Mouse (Mus musculus): ENCODE data around the gene Rapgef4.

- TF ChIP-seq CTCF (IDR thresholded peaks at IDR 0.05; ENCODE audit: borderline replicate concordance, insufficient read depth, low read depth, low read length) (no peak), POLR2A (IDR thresholded peaks at IDR 0.05; ENCODE audit: borderline replicate concordance, insufficient read depth, low read length) (no peak)
Measured at GRCm38 (mm10) chr2:72281971-72282370, 300.9 kb downstream of the Rapgef4 start.
